Mouse (Mus musculus) forebrain, embryonic 10.5 days (tissue): ENCODE results near the gene Klk11. TPM values are rescaled to one million over a fixed set of nuclear protein-coding genes. Genes with fewer than 3 reads are reported as not detected.
A peak's percentile ranks its signal among the peaks of the same experiment; 100 is the strongest.

Source experiments
- DNase-seq: peaks from one replicate; pipeline ENCODE4 v3.0.0-alpha.2; 2017; ENCODE audit warnings: low spot score; ENCODE audit errors: extremely low spot score
- H3K27ac ChIP-seq: fragments of 300-500 bp; sonication (generic); 2 replicates; pipeline ENCODE4 v1.5.1; 2016; ENCODE audit warnings: mild to moderate bottlenecking
- H3K27me3 ChIP-seq: fragments of 300-500 bp; sonication (generic); 2 replicates; pipeline ENCODE4 v1.6.1; 2016; ENCODE audit warnings: mild to moderate bottlenecking; ENCODE audit not compliant: poor library complexity, severe bottlenecking
- H3K36me3 ChIP-seq: fragments of 300-500 bp; sonication (generic); replicated peaks from 2 replicates; pipeline ENCODE4 v1.6.1; 2016; ENCODE audit warnings: mild to moderate bottlenecking, moderate library complexity
- H3K4me1 ChIP-seq: fragments of 300-500 bp; sonication (generic); 2 replicates; pipeline ENCODE4 v1.6.1; 2016
- H3K4me3 ChIP-seq: fragments of 300-500 bp; sonication (generic); 2 replicates; pipeline ENCODE4 v1.5.1; 2016; ENCODE audit warnings: mild to moderate bottlenecking, moderate library complexity
- H3K9me3 ChIP-seq: fragments of 300-500 bp; sonication (generic); 2 replicates; pipeline ENCODE4 v1.6.1; 2016; ENCODE audit warnings: mild to moderate bottlenecking, moderate library complexity
- WGBS: fragments of 180-500 bp; shearing (Covaris S2); methylation state at CpG from one replicate; pipeline ENCODE4 v1.1.7; 2016; 5-methylcytosine and 5-hydroxymethylcytosine counted together
- polyA plus RNA-seq: library from polyadenylated mRNA; unstranded; fragments of >200 nt; fragmentation: Nextera tagmentation; extraction: Ambion mirVana; gene quantifications from 2 replicates; pipeline ENCODE4 v1.2.1, GENCODE M21; 2016

Gene Klk11
- polyA plus RNA-seq, 1 experiment from 2014 or later: 0.11 TPM

GRCm38 (mm10) chr7:43778176-43778970 is 4.0 kb downstream of the Klk11 start:
- Histone ChIP-seq H3K27ac (no peak overlapping the region), H3K27me3 (peaks cover 8% of the 10 kb centered on the region), H3K4me3 (no peak overlapping the region), H3K4me1 (peaks cover 27% of the 10 kb centered on the region), H3K9me3 (no peaks in the 10 kb centered on the region), H3K36me3 (no peaks in the 10 kb centered on the region)
- DNase-seq: peak; percentile 12
- 92% methylated on average over 10 of the region's 10 CpGs for WGBS

- DNase-seq: no peak
- H3K9me3 ChIP-seq: no peaks in the 10 kb centered on the region
- peaks cover 22% of the 10 kb centered on the region for H3K27me3 ChIP-seq
- 63% methylated on average over 6 of the region's 6 CpGs for WGBS
- no peak overlapping the region for H3K27ac ChIP-seq
- H3K4me1 ChIP-seq: peaks cover 17% of the 10 kb centered on the region
- H3K36me3 ChIP-seq: no peaks in the 10 kb centered on the region
- no peak overlapping the region for H3K4me3 ChIP-seq
Observed at GRCm38 (mm10) chr7:43780241-43780640, 5.8 kb downstream of the Klk11 start.

- Histone ChIP-seq H3K4me3 (no peak within 1 kb of the TSS), H3K27ac (no peak within 1 kb of the TSS), H3K4me1 (peaks cover 12% of the 10 kb centered on the region), H3K36me3 (no peaks in the 10 kb centered on the region), H3K27me3 (peaks cover 22% of the 10 kb centered on the region), H3K9me3 (no peaks in the 10 kb centered on the region)
- no peak for DNase-seq
- 53% methylated on average over 5 of the region's 5 CpGs for WGBS
Observed at GRCm38 (mm10) chr7:43780746-43781145, 6.3 kb downstream of the Klk11 start, which contains the start of gene Klk10. Gene Klk10, plus strand, starts transcription at chr7:43781035.

- no peaks in the 10 kb centered on the region for H3K9me3 ChIP-seq
- no peak for DNase-seq
- 90% methylated on average over 11 of the region's 11 CpGs for WGBS
- H3K4me3 ChIP-seq: no peak overlapping the region
- H3K36me3 ChIP-seq: no peaks in the 10 kb centered on the region
- H3K4me1 ChIP-seq: peaks cover 11% of the 10 kb centered on the region
- H3K27me3 ChIP-seq: peaks cover 22% of the 10 kb centered on the region
- H3K27ac ChIP-seq: no peak overlapping the region
Observed at GRCm38 (mm10) chr7:43781541-43781940, 7.1 kb downstream of the Klk11 start.

GRCm38 (mm10) chr7:43782275-43783265 is 8.2 kb downstream of the Klk11 start:
- WGBS: 6% methylated on average over 36 of the region's 36 CpGs
- peaks cover 22% of the 10 kb centered on the region for H3K27me3 ChIP-seq

GRCm38 (mm10) chr7:43785286-43785685 is 10.9 kb downstream of the Klk11 start:
- H3K27me3 ChIP-seq: peaks cover 22% of the 10 kb centered on the region
- 90% methylated on average over 1 of the region's 1 CpGs for WGBS
- no peak overlapping the region for H3K4me3 ChIP-seq
- H3K9me3 ChIP-seq: no peaks in the 10 kb centered on the region
- H3K27ac ChIP-seq: no peak overlapping the region
- peaks cover 11% of the 10 kb centered on the region for H3K4me1 ChIP-seq
- DNase-seq: no peak
- H3K36me3 ChIP-seq: no peaks in the 10 kb centered on the region

More at GRCm38 (mm10) chr7:43782275-43783265, 8.2 kb downstream of the Klk11 start:
- Histone ChIP-seq H3K36me3 (no peaks in the 10 kb centered on the region), H3K27ac (peak overlapping the region; percentile 75), H3K4me1 (peaks cover 11% of the 10 kb centered on the region), H3K4me3 (peak overlapping the region; percentile 49), H3K9me3 (no peaks in the 10 kb centered on the region)
- peak; percentile 87 for DNase-seq

- H3K9me3 ChIP-seq: no peaks in the 10 kb centered on the region
- H3K4me1 ChIP-seq: peaks cover under 1% of the 10 kb centered on the region; the same call in 1 of the 2 replicates
- no peaks in the 10 kb centered on the region for H3K36me3 ChIP-seq
- peaks cover 17% of the 10 kb centered on the region for H3K27me3 ChIP-seq
- no peak overlapping the region for H3K27ac ChIP-seq
- WGBS: 78% methylated on average over 3 of the region's 3 CpGs
- no peak for DNase-seq
- no peak overlapping the region for H3K4me3 ChIP-seq
Observed at GRCm38 (mm10) chr7:43788096-43788495, 13.7 kb downstream of the Klk11 start.

GRCm38 (mm10) chr7:43789295-43789694 is 14.9 kb downstream of the Klk11 start:
- 81% methylated on average over 2 of the region's 2 CpGs for WGBS

GRCm38 (mm10) chr7:43791591-43791990 is 17.2 kb downstream of the Klk11 start, which contains the start of gene Klk9:
Gene Klk9, plus strand, starts transcription at chr7:43791891.
- DNase-seq: no peak
- 81% methylated on average over 7 of the region's 7 CpGs for WGBS
- peaks cover 16% of the 10 kb centered on the region for H3K27me3 ChIP-seq
- no peaks in the 10 kb centered on the region for H3K36me3 ChIP-seq
- no peaks in the 10 kb centered on the region for H3K9me3 ChIP-seq
- no peak within 1 kb of the TSS for H3K27ac ChIP-seq
- peaks cover 9% of the 10 kb centered on the region for H3K4me1 ChIP-seq
- H3K4me3 ChIP-seq: no peak within 1 kb of the TSS

More at GRCm38 (mm10) chr7:43789295-43789694, 14.9 kb downstream of the Klk11 start:
- H3K27me3 ChIP-seq: peaks cover 5% of the 10 kb centered on the region
- no peaks in the 10 kb centered on the region for H3K36me3 ChIP-seq
- no peak for DNase-seq
- H3K27ac ChIP-seq: no peak overlapping the region
- H3K9me3 ChIP-seq: no peaks in the 10 kb centered on the region
- no peaks in the 10 kb centered on the region for H3K4me1 ChIP-seq
- H3K4me3 ChIP-seq: no peak overlapping the region

GRCm38 (mm10) chr7:43796355-43796754 is 22.0 kb downstream of the Klk11 start:
- H3K27ac ChIP-seq: no peak overlapping the region
- no peak for DNase-seq
- peaks cover 40% of the 10 kb centered on the region for H3K27me3 ChIP-seq
- no peaks in the 10 kb centered on the region for H3K36me3 ChIP-seq
- H3K4me1 ChIP-seq: peaks cover 24% of the 10 kb centered on the region
- H3K9me3 ChIP-seq: no peaks in the 10 kb centered on the region
- H3K4me3 ChIP-seq: peak overlapping the region; percentile 66
- 6% methylated on average over 8 of the region's 8 CpGs for WGBS

GRCm38 (mm10) chr7:43797333-43797769 is 22.9 kb downstream of the Klk11 start, which contains the start of gene Klk8:
Gene Klk8, plus strand, starts transcription at chr7:43797577.
- Histone ChIP-seq H3K36me3 (no peaks in the 10 kb centered on the region), H3K27ac (peak within 1 kb of the TSS; percentile 69), H3K27me3 (peaks cover 40% of the 10 kb centered on the region), H3K9me3 (no peaks in the 10 kb centered on the region), H3K4me1 (peaks cover 24% of the 10 kb centered on the region), H3K4me3 (peak within 1 kb of the TSS; percentile 66)
- under 1% methylated on average over 28 of the region's 28 CpGs for WGBS
- DNase-seq: peak; percentile 28

- Histone ChIP-seq H3K4me1 (peaks cover 24% of the 10 kb centered on the region), H3K27me3 (peaks cover 40% of the 10 kb centered on the region), H3K9me3 (no peaks in the 10 kb centered on the region), H3K36me3 (no peaks in the 10 kb centered on the region), H3K27ac (0 out of 2 replicates have a peak overlapping the region, but pooled peaks have one; percentile 69), H3K4me3 (peak overlapping the region; percentile 66)
- no peak for DNase-seq
- WGBS: 41% methylated on average over 13 of the region's 13 CpGs
Observed at GRCm38 (mm10) chr7:43797844-43798462, 23.5 kb downstream of the Klk11 start.
